Mouse (Mus musculus) bone marrow, adult 2 months (tissue): ENCODE data around the gene Mr1.

Experiments used
- CTCF ChIP-seq: fragments of 200-500 bp; IDR thresholded peaks from 2 replicates; pipeline ENCODE4 v1.5.1; 2011; ENCODE audit warnings: low read length, control low read depth; ENCODE audit not compliant: control insufficient read depth, insufficient read depth
- POLR2A ChIP-seq: fragments of 200-500 bp; IDR thresholded peaks from 2 replicates; pipeline ENCODE4 v1.6.1; 2011; ENCODE audit warnings: low read depth, mild to moderate bottlenecking, control low read depth, low read length, borderline replicate concordance; ENCODE audit not compliant: control insufficient read depth

GRCm38 (mm10) chr1:155108412-155108811 is 38.2 kb downstream of the Mr1 start:
- no peak for TF ChIP-seq POLR2A
- TF ChIP-seq CTCF, result no peak
